Mouse (Mus musculus) activated CD4-positive, CD25-positive, alpha-beta regulatory T cell, adult 9 weeks (primary cell): ENCODE results near the gene Cisd1. TPM values are rescaled to one million over a fixed set of nuclear protein-coding genes. Genes with fewer than 3 reads are reported as not detected.

Experiments used
- polyA plus RNA-seq: library from polyadenylated mRNA; unstranded; fragments of 100-300 nt; shearing (Covaris generic); gene quantifications from one replicate; pipeline ENCODE4 v1.2.1, GENCODE M21; 2017

Gene Cisd1
- polyA plus RNA-seq, result 46.2 TPM

GRCm38 (mm10) chr10:71344579-71345143 lies at the start of gene Cisd1:
Gene Cisd1, minus strand, starts transcription at chr10:71344954.

GRCm38 (mm10) chr10:71347509-71347949 lies 2.8 kb upstream of the Cisd1 start, which contains the start of gene Ipmk:
Gene Ipmk, plus strand, starts transcription at chr10:71347763.

DNA sequence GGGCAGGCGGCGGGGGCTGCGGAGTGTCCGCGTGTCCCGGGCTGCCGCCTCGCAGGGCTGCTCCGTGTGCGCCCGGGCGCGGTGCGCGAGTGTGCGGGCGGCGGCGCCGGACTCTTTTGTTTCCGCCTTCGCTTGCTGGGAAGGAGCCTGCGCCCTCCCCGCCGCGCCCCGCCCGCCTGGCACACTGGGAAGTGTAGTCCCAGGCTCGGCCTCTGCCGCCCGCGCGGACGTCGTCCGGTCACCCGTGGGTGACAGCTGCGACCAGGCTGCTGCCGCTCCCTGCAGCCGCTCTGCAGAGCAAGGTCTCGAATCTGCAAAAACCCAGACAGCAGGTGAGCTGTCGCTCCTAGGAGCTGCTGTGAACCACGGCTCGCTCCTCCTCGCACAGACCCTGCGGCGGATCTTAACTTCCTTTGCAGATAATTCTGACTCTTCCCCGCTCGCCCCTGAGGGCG lies 59.6 kb downstream of the Cisd1 start, which contains the start of gene Ube2d1:
Gene Ube2d1, minus strand, starts transcription at position 137 of the 455 bp plus-strand sequence.

Other genes with a start within 250 kb of the Cisd1 start
- gene Bicc1, start 185.3 kb downstream of the Cisd1 start, polyA plus RNA-seq, result not detected
- gene Tfam, start 106.7 kb downstream of the Cisd1 start, polyA plus RNA-seq, result 115 TPM
- 22.6 TPM for gene Ube2d1, start 59.7 kb downstream of the Cisd1 start, polyA plus RNA-seq
- 3.3 TPM for gene Ipmk, start 2.8 kb upstream of the Cisd1 start, polyA plus RNA-seq